Mouse (Mus musculus): ENCODE results near the gene Actn4.

GRCm38 (mm10) chr7:28960354-28961046 lies 1.6 kb downstream of the Actn4 start:
- TF ChIP-seq CTCF (IDR thresholded peaks at IDR 0.05; ENCODE audit: low read depth, low read length) (no peak), POLR2A (IDR thresholded peaks at IDR 0.05; ENCODE audit: borderline replicate concordance, low read depth, low read length) (no peak)
